Mouse (Mus musculus) G1E (cell line): ENCODE measurements around the gene Ifit3.

Source experiments
- CTCF ChIP-seq: IDR thresholded peaks from 2 replicates; pipeline ENCODE4 v1.5.1; 2012; ENCODE audit warnings: low read depth, low read length, inconsistent platforms, mixed read lengths
- GATA2 ChIP-seq: IDR thresholded peaks from 2 replicates; pipeline ENCODE4 v1.6.1; 2012; ENCODE audit warnings: low read depth, low read length, inconsistent platforms, borderline replicate concordance
- POLR2AphosphoS5 ChIP-seq: IDR thresholded peaks from 2 replicates; pipeline ENCODE4 v1.6.1; 2012; ENCODE audit warnings: low read depth, low read length, inconsistent platforms; ENCODE audit not compliant: insufficient replicate concordance

- TF ChIP-seq CTCF (no peak), POLR2AphosphoS5 (no peak), GATA2 (no peak)
Observed at GRCm38 (mm10) chr19:34553021-34553420, 30.3 kb upstream of the Ifit3 start.
